Mouse (Mus musculus) forebrain, embryonic 15.5 days (tissue): ENCODE data around the gene Triobp. TPM values are rescaled to one million over a fixed set of nuclear protein-coding genes. Genes with fewer than 3 reads are reported as not detected.

Experiments used
- ATAC-seq: fragments of 200-750 bp; cut with Nextera tagmentation; replicated peaks from 2 replicates; pipeline ENCODE4 v1.8.0; 2017; ENCODE audit warnings: mild to moderate bottlenecking, moderate TSS enrichment, moderate library complexity
- H3K27ac ChIP-seq: fragments of 300-500 bp; sonication (generic); replicated peaks from 2 replicates; pipeline ENCODE4 v1.5.1; 2015; ENCODE audit warnings: mild to moderate bottlenecking, inconsistent platforms
- H3K27me3 ChIP-seq: fragments of 300-500 bp; sonication (generic); 2 replicates; pipeline ENCODE4 v1.6.1; 2015; ENCODE audit warnings: inconsistent platforms
- H3K36me3 ChIP-seq: fragments of 300-500 bp; sonication (generic); 2 replicates; pipeline ENCODE4 v1.6.1; 2015; ENCODE audit warnings: mild to moderate bottlenecking, inconsistent platforms
- H3K4me1 ChIP-seq: fragments of 300-500 bp; sonication (generic); 2 replicates; pipeline ENCODE4 v1.6.1; 2015; ENCODE audit warnings: inconsistent platforms
- H3K4me2 ChIP-seq: fragments of 300-500 bp; sonication (generic); replicated peaks from 2 replicates; pipeline ENCODE4 v1.6.1; 2015; ENCODE audit warnings: mild to moderate bottlenecking, inconsistent platforms
- H3K4me3 ChIP-seq: fragments of 300-500 bp; sonication (generic); 2 replicates; pipeline ENCODE4 v1.5.1; 2015; ENCODE audit warnings: mild to moderate bottlenecking, inconsistent platforms
- H3K9ac ChIP-seq: fragments of 300-500 bp; sonication (generic); replicated peaks from 2 replicates; pipeline ENCODE4 v1.6.1; 2015; ENCODE audit warnings: mild to moderate bottlenecking, inconsistent platforms
- H3K9me3 ChIP-seq: fragments of 300-500 bp; sonication (generic); 2 replicates; pipeline ENCODE4 v1.6.1; 2016; ENCODE audit warnings: inconsistent platforms
- whole genome bisulfite sequencing: fragments of 180-500 bp; shearing (Covaris S2); methylation state at CpG from one replicate; pipeline ENCODE4 v1.1.7; 2015; ENCODE audit warnings: mixed read lengths; 5-methylcytosine and 5-hydroxymethylcytosine counted together
- polyA plus RNA-seq: library from polyadenylated mRNA; unstranded; fragments of >200 nt; fragmentation: Nextera tagmentation; extraction: Ambion mirVana; gene quantifications from 2 replicates; pipeline ENCODE4 v1.2.1, GENCODE M21; 2015

Gene Triobp
- polyA plus RNA-seq, result 43.3 and 49.9 TPM in 2 replicates

GRCm38 (mm10) chr15:78947657-78948056 is at the start of gene Triobp:
TSS of gene Triobp (plus strand) at chr15:78947724.
- peak within 1 kb of the TSS; percentile 79 for H3K27ac ChIP-seq
- H3K27me3 ChIP-seq, result no peaks in the 10 kb centered on the region
- ATAC-seq, result peak; percentile 97
- H3K4me3 ChIP-seq, result peak within 1 kb of the TSS; percentile 71
- peak within 1 kb of the TSS; percentile 78 for H3K9ac ChIP-seq
- peak within 1 kb of the TSS; percentile 70 for H3K4me2 ChIP-seq
- no peaks in the 10 kb centered on the region for H3K9me3 ChIP-seq
- under 1% methylated on average over 24 of the region's 24 CpGs for WGBS
- peaks cover 16% of the 10 kb centered on the region for H3K36me3 ChIP-seq
- H3K4me1 ChIP-seq, result peaks cover 26% of the 10 kb centered on the region

- Histone ChIP-seq H3K4me3 (no peak overlapping the region), H3K4me1 (peaks cover 15% of the 10 kb centered on the region), H3K36me3 (peaks cover 3% of the 10 kb centered on the region; the same call in 1 of the 2 replicates), H3K27ac (no peak overlapping the region), H3K27me3 (no peaks in the 10 kb centered on the region; the same call in 1 of the 2 replicates), H3K4me2 (no peak overlapping the region), H3K9ac (no peak overlapping the region), H3K9me3 (no peaks in the 10 kb centered on the region)
- 60% methylated on average over 6 of the region's 6 CpGs for WGBS
- no peak for ATAC-seq
Observed at GRCm38 (mm10) chr15:78898507-78899001, 49.0 kb upstream of the Triobp start.

- no peaks in the 10 kb centered on the region for H3K9me3 ChIP-seq
- peak within 1 kb of the TSS; percentile 97 for H3K4me2 ChIP-seq
- WGBS, result 4% methylated on average over 17 of the region's 20 CpGs
- H3K36me3 ChIP-seq, result peaks cover 3% of the 10 kb centered on the region; the same call in 1 of the 2 replicates
- no peak within 1 kb of the TSS for H3K27ac ChIP-seq
- no peaks in the 10 kb centered on the region; the same call in 1 of the 2 replicates for H3K27me3 ChIP-seq
- no peak for ATAC-seq
- peak within 1 kb of the TSS; percentile 54 for H3K4me3 ChIP-seq
- H3K4me1 ChIP-seq, result peaks cover 15% of the 10 kb centered on the region
- peak within 1 kb of the TSS; percentile 43 for H3K9ac ChIP-seq
Observed at GRCm38 (mm10) chr15:78899409-78899739, 48.1 kb upstream of the Triobp start, which contains the start of gene Gm49510. TSS of gene Gm49510 (plus strand) at chr15:78899667.

GRCm38 (mm10) chr15:78899740-78900584 is 47.6 kb upstream of the Triobp start, which contains the start of gene Sh3bp1:
TSS of gene Sh3bp1 (plus strand) at chr15:78899768.
- H3K27ac ChIP-seq, result no peak within 1 kb of the TSS
- H3K4me3 ChIP-seq, result peak within 1 kb of the TSS; percentile 54
- 1% methylated on average over 47 of the region's 47 CpGs for WGBS
- peaks cover 15% of the 10 kb centered on the region for H3K4me1 ChIP-seq
- no peaks in the 10 kb centered on the region for H3K9me3 ChIP-seq
- peaks cover 2% of the 10 kb centered on the region; the same call in 1 of the 2 replicates for H3K36me3 ChIP-seq
- peak within 1 kb of the TSS; percentile 97 for H3K4me2 ChIP-seq
- peak within 1 kb of the TSS; percentile 43 for H3K9ac ChIP-seq
- no peaks in the 10 kb centered on the region; the same call in 1 of the 2 replicates for H3K27me3 ChIP-seq
- peak; percentile 53; the same call in 1 of the 2 replicates for ATAC-seq

- Histone ChIP-seq H3K36me3 (no peaks in the 10 kb centered on the region), H3K27me3 (no peaks in the 10 kb centered on the region; the same call in 1 of the 2 replicates), H3K4me3 (peak overlapping the region; percentile 54), H3K9me3 (no peaks in the 10 kb centered on the region), H3K4me2 (peak overlapping the region; percentile 97), H3K27ac (no peak overlapping the region), H3K4me1 (peaks cover 15% of the 10 kb centered on the region), H3K9ac (0 out of 2 replicates have a peak overlapping the region, but pooled peaks have one; percentile 17)
- WGBS, result 27% methylated on average over 18 of the region's 18 CpGs
- no peak for ATAC-seq
Observed at GRCm38 (mm10) chr15:78900585-78901421, 46.7 kb upstream of the Triobp start.

GRCm38 (mm10) chr15:78901422-78901789 is 46.1 kb upstream of the Triobp start:
- Histone ChIP-seq H3K9me3 (no peaks in the 10 kb centered on the region), H3K4me1 (peaks cover 15% of the 10 kb centered on the region), H3K4me2 (no peak overlapping the region), H3K27me3 (no peaks in the 10 kb centered on the region; the same call in 1 of the 2 replicates), H3K27ac (no peak overlapping the region), H3K36me3 (no peaks in the 10 kb centered on the region), H3K9ac (no peak overlapping the region), H3K4me3 (no peak overlapping the region)
- WGBS, result 34% methylated on average over 8 of the region's 8 CpGs
- no peak for ATAC-seq

- no peaks in the 10 kb centered on the region for H3K36me3 ChIP-seq
- H3K4me1 ChIP-seq, result peaks cover 15% of the 10 kb centered on the region
- no peak overlapping the region for H3K4me2 ChIP-seq
- 2% methylated on average over 2 of the region's 2 CpGs for WGBS
- no peaks in the 10 kb centered on the region; the same call in 1 of the 2 replicates for H3K27me3 ChIP-seq
- H3K9me3 ChIP-seq, result no peaks in the 10 kb centered on the region
- ATAC-seq, result peak; percentile 15; the same call in 1 of the 2 replicates
- H3K9ac ChIP-seq, result no peak overlapping the region
- H3K27ac ChIP-seq, result no peak overlapping the region
- H3K4me3 ChIP-seq, result no peak overlapping the region
Observed at GRCm38 (mm10) chr15:78903243-78903642, 44.3 kb upstream of the Triobp start.

- H3K36me3 ChIP-seq, result no peaks in the 10 kb centered on the region
- H3K4me2 ChIP-seq, result no peak overlapping the region
- H3K4me3 ChIP-seq, result no peak overlapping the region
- peaks cover 5% of the 10 kb centered on the region for H3K4me1 ChIP-seq
- H3K27ac ChIP-seq, result no peak overlapping the region
- no peaks in the 10 kb centered on the region for H3K9me3 ChIP-seq
- no peaks in the 10 kb centered on the region for H3K27me3 ChIP-seq
- no peak for ATAC-seq
- 85% methylated on average over 7 of the region's 7 CpGs for WGBS
- no peak overlapping the region for H3K9ac ChIP-seq
Observed at GRCm38 (mm10) chr15:78908399-78908798, 39.1 kb upstream of the Triobp start.

- Histone ChIP-seq H3K36me3 (no peaks in the 10 kb centered on the region), H3K27me3 (no peaks in the 10 kb centered on the region), H3K9me3 (no peaks in the 10 kb centered on the region), H3K9ac (no peak overlapping the region), H3K4me2 (no peak overlapping the region), H3K27ac (no peak overlapping the region), H3K4me1 (peaks cover 6% of the 10 kb centered on the region), H3K4me3 (no peak overlapping the region)
- WGBS, result 92% methylated on average over 8 of the region's 8 CpGs
- no peak for ATAC-seq
Observed at GRCm38 (mm10) chr15:78908982-78909381, 38.5 kb upstream of the Triobp start.

GRCm38 (mm10) chr15:78912040-78912439 is 35.5 kb upstream of the Triobp start:
- Histone ChIP-seq H3K9me3 (no peaks in the 10 kb centered on the region), H3K4me2 (no peak overlapping the region), H3K9ac (no peak overlapping the region), H3K4me3 (no peak overlapping the region), H3K27me3 (no peaks in the 10 kb centered on the region), H3K4me1 (peaks cover 31% of the 10 kb centered on the region), H3K27ac (no peak overlapping the region), H3K36me3 (no peaks in the 10 kb centered on the region)
- no peak for ATAC-seq
- 29% methylated on average over 9 of the region's 9 CpGs for WGBS

GRCm38 (mm10) chr15:78913632-78914090 is 33.9 kb upstream of the Triobp start, which contains the start of gene Pdxp:
TSS of gene Pdxp (plus strand) at chr15:78913919.
- under 1% methylated on average over 50 of the region's 51 CpGs for WGBS
- H3K27me3 ChIP-seq, result no peaks in the 10 kb centered on the region

More at GRCm38 (mm10) chr15:78913632-78914090, 33.9 kb upstream of the Triobp start, which contains the start of gene Pdxp:
- Histone ChIP-seq H3K4me2 (peak within 1 kb of the TSS; percentile 70), H3K4me1 (peaks cover 37% of the 10 kb centered on the region), H3K9ac (peak within 1 kb of the TSS; percentile 74), H3K27ac (peak within 1 kb of the TSS; percentile 95), H3K4me3 (peak within 1 kb of the TSS; percentile 67), H3K36me3 (peaks cover 5% of the 10 kb centered on the region; the same call in 1 of the 2 replicates), H3K9me3 (no peaks in the 10 kb centered on the region)
- ATAC-seq, result peak; percentile 96
